Mouse (Mus musculus) spleen, postnatal 4 days (tissue): ENCODE measurements around the gene Kcne1l.

Source experiments
- DNase-seq, 2 experiments: peaks; one replicate each; pipeline ENCODE4 v3.0.0; 2022; ENCODE audit warnings: low spot score in 2 of 2

Kcne1l gene

DNA sequence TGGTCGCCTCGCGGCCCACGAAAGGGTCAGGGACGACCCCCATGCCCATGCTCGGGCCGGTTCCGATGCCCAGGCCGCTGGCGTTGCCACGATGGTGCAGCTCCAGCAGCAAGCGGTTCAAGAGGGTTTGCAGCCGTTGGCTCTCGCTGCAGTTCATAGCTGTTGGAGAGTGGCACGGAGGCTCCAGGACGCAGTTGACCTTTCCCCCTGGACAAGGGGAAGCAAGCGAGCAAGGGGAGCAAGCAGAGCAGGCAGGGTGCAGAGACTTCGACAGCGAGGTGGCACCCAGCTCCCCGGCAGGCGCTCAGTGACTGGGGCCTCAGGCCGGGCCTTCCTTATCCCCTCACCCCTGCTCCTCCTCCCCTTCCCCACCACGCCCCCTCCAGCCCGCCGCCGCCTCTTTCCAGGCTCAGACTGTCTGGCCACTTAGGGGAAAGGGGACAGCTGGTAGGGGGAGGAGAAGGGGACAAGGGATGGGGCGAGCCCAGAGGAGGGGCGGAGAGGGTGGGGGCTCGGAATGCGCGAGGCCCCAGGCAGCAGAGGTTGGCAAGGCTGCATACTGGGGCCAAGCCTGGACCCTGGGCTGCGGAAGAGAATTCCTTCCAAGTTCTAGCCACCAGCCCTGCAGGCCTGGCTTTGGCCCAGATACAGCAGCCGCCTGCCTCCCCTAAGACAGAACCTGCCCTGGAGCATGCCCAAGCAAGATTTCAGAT, at the start of gene Kcne1l:
Gene Kcne1l (minus strand): TSS at position 426 of the 713 bp plus-strand sequence.
- no peak for DNase-seq

DNA sequence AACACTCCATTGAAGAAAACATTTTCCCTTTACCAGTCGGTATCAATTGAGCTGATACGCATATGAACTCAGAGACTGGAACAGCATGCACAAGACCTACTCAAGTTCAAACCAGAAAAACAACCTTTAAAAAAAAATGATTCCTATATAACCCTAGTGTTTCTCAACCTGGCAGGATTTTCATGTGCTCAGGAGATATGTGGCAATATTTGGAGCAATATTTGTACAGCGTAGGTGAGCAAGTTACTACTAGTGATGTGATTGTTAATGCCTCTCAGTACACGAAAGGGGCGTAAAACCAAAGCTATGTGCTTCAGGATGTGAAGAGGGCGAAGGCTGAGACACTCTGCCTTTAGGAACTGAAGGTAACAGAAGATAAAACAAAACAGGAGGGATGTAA, 30.1 kb upstream of the Kcne1l start:
- DNase-seq = no peak

DNA sequence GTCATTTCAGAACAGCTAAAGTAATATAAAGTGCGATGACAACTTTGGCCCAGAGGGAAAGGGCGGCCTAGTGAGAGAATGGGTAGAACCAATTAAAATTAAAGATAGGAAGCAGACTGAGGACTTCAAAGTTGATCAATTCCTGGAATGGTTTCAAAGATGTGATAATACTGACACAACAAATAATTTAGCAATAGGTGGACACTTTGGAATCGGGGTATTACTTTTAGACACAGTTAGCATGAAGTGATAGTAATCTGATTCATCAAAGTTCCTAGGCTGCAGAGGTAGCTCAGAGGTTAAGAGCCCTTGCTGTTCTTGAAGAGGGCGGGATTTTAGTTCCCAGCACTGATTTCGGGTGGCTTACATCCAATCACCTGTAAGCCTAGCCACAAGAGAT, 29.4 kb upstream of the Kcne1l start:
- DNase-seq = no peak

DNA sequence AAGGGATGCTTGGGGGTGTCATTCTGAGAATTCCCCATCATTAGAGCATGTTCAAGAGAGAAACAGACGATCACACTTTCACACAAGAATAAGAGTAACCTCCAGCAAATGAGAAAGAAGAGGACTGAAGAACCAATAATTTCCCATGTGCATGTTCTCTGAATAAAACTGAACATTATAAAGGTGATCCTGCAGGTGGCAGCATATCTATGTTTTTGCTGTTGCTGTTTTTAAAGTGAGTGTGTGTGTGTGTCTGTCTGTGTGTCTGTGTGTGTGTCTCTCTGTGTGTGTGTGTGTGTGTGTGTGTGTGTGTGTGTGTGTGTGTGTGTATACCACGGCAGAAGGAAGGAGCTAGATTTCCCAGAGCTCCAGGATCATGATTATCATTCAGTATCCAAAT, 19.7 kb upstream of the Kcne1l start:
- no peak for DNase-seq

DNA sequence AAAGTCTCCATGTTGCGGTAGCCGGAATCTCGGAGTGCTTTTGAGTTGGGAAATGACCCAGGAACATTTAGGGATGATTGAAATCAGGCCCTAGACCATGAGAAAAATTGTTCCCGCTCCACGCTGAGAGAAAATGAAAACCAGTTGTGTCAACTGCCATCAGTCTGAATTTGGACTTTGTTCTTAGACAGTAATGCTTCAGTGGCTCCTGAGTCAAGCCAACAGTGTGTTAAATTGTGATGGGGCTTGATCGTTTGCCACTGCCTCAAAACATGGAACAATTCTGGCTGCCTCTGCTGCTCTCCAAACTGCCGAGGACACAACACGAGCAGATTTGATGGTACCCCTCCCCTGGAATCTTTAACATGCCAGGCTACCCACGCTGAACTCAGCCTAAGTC, 10.0 kb upstream of the Kcne1l start:
- no peak for DNase-seq

DNA sequence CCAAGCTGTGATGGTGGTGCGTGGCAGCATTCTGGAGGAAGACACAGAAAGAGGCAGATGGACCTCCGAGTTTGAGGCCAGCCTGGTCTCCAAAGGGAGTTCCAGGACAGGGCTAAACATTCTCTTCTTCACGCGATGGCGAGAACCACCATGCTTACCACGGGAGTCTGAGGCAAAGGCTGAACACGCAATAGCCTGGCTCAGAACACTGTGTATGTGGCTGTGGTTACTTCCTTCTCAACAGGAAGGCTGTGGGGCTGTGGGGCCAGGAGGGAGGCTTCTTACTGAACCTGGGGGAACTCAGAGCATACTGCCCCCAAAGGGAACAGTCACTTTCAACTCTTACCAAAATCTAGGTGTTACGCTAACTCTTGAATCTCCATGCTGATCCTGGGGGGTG, 9.2 kb upstream of the Kcne1l start:
- DNase-seq = no peak

DNA sequence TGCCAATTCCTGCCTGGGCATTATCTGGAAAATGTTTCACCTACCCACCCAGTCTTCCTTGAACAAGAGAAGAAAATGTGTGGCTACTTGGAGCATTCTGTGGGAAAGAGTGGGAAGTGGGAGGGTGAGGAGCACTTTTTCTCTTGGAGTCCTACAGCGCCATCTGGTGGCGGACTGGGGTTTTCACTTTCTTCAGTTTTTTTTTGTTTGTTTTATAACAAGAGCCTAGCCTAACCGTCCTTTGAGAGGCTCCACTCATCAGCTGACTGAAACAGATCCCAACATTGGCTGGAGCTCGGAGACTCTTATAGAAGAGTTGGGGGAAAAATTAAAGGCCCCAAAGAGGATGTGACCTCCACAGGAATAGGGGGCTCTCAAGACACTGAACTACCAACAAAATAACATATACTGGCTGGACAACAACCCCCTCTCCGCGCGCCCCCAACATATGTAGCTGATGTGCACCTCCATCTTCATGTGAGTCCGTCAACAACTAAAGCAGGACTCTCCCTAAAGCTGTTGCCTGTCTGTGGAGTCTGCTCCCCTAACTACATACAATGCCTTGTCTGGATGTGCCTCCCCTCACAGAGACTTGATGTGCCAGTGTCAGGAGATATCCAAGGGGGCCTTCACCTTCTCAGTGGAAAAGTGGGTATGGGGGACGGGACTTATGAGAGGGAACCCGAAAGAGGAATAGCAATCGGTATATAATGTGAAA, 8.4 kb upstream of the Kcne1l start:
- DNase-seq = peak; percentile 25 to 75

DNA sequence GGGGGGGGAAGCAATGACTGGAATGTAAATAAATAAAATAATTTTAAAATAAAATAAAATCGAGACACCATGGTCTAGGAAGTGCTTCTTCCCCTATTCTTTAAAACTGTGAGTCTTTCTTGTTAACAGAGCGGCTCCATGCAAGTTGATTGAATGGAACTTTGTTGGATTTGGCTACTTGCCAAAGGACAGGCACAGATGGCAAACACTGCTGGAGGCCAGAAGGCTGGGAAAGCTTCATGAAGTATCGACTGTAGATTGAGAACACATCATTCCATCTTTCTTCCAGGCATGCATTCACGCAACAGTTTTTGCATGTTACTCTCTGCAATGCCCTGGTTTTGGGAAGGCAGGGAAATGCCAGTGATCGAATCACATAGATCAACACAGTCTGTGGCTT, 4.3 kb upstream of the Kcne1l start:
- DNase-seq = no peak

DNA sequence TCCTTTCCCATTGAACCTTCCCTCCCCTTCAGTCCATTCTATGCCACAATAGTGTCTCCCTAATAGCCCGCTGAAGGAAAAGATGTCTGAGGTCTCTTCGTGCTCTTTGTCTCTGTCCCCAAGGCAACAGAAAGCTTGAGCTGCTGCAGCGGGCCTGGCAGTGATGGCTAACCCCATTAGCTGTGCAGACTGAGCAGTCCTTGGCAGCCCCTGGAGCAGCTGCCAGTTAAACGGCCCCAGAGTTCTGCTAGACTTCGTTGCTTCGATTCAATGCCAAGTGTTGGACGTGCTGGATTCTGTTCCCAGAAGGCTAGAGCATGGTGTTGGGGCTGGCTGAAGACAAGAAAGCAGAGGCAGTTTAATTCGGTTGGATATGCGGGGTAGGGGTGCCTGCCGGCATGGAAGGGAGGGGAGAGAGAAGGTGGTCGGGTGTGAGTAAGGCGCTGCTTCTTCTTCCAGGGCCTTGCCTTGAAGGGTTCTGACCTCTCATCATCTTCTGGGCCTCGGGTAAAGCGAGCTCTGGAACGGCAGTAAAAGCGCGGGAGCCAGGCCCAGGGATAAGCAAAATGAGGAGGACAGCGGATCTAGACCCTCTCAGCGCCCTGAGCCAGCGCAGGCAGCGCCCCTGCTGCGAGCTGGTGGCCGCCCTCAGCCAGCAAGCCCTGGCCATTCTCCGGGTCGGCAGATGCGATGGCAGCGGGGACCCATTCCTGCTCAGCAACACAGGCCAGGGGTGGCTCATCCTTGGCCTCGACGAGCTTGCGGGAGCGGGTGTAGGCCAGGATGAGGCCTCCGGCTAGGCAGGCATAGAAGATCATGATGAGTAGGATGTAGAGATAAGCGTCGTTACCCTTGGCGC, 855 bp downstream of the Kcne1l start:
- no peak for DNase-seq

DNA sequence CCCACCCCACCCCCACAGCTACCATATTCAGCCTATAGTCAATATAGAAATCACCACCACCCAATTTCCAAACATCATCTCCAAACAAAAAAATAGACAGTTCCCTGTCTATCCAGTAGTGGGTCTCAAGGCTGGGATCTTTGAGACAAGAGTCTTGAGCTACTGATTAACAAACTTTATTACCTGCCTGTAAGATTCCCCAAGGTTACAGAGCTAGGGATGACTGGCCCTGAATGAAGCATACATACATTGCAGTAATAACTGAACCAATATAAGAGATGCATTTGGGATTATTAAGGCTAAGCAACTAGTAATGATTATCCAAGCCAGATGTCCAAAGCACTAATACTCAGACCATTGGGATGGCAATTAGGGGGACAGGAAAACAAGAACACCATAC, 1.5 kb downstream of the Kcne1l start:
- DNase-seq = no peak

DNA sequence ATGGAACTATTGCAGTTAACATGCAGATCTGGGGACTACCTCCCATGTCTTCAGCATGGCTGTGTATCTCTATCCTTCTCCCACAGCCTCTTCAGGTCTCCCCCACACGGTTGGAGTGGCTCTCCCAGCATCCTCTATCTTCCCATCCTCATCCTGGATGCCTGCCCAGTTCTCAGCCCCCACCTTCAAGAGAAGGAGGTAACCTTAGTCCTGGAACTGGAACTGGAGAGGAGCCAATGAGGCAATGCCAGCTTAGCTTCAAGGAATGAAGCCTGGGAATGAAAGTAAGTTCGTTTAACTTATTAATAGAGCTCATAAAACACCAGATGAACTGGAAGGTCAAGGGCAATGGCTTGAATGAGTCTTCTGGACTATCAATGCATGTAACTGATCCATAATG, 2.6 kb downstream of the Kcne1l start:
- DNase-seq = no peak

DNA sequence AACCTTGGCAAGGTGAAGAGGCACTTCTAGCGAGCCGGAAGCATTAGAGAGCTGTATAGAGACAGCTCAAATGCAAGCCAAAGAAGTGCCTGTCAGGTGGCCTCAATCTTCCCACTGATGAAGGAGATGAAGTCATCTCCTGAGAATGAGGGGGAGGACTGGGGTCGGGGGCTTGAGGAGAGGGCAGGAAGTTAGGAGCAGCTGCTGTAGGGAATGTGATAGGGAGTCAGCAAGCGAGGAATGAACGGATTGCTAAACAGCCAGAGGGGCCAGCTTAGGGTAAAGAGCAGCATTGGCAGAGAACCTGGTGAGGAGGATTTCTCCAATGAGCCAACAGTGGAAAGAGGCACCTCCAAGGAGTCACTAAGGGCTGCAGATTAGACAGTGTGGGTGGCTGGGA, 20.2 kb downstream of the Kcne1l start:
- no peak for DNase-seq

DNA sequence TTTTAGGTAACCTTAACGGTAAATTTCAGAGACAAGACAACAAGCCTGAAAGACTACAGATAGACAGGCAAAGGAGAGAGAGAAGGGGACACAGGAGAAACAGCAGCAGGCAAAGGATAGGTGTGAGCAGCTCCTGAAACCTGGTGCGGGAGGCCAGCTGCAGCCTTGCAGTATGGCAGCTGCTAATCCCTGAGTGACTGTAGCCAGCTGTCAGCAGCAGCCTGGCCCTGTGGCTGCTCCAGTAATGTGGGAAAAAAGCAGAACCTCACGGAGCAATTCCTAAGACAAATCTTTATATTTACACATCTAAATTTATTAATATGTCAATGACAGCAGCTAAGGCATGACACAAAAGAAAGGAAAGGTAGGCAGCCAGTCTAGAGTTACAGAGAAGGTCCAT, 29.5 kb downstream of the Kcne1l start:
- no peak for DNase-seq

DNA sequence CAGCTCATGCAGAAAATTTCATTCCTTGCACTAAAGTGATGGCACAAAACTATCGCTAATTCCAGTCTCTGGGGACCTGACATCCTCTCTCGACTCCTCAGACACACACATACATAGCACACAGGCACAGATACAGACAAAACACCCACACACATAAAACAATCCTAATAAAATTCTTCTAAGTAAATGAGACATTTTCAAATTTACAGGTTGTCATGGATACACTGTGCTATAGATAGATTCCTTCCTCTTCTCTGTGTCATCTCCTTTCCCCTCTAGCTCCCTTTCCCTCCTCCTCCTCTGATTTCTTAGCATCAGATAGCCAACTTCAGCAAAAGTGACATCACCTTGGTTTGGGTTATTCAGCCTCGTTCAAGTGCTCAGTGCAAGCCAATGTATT, 30.1 kb downstream of the Kcne1l start:
- no peak for DNase-seq
